Mouse (Mus musculus): ENCODE measurements at regions not wholly inside any gene's neighbourhood (a gene's known extent, or its start where the extent isn't known, plus 50 kb on each side); places are given as distances from the start of the nearest gene placed in this dataset.

- DNase-seq = no peak
These were observed 343.2 kb upstream of the Fam98a start for GRCm38 (mm10) chr17:75894934-75895333.

GRCm38 (mm10) chr17:75893559-75893958 lies 341.8 kb upstream of the Fam98a start:
- no peak for DNase-seq

GRCm38 (mm10) chr17:75892156-75892555 lies 340.4 kb upstream of the Fam98a start:
- no peak for DNase-seq

GRCm38 (mm10) chr17:75891564-75891963 lies 339.8 kb upstream of the Fam98a start:
- DNase-seq = no peak

- no peak for DNase-seq
These were observed 326.1 kb upstream of the Fam98a start for GRCm38 (mm10) chr17:75877848-75878247.

GRCm38 (mm10) chr17:75876895-75877294 lies 325.1 kb upstream of the Fam98a start:
- no peak for DNase-seq

- DNase-seq = no peak
These were observed 322.8 kb upstream of the Fam98a start for GRCm38 (mm10) chr17:75874535-75874934.

- DNase-seq = no peak
These were observed 318.7 kb upstream of the Fam98a start for GRCm38 (mm10) chr17:75870492-75870891.

GRCm38 (mm10) chr17:75857015-75857414 lies 305.3 kb upstream of the Fam98a start:
- no peak for DNase-seq

- no peak for DNase-seq
These were observed 264.4 kb upstream of the Fam98a start for GRCm38 (mm10) chr17:75815997-75816626.

GRCm38 (mm10) chr17:75812163-75812562 lies 260.4 kb upstream of the Fam98a start:
- no peak for DNase-seq

GRCm38 (mm10) chr17:75808524-75809326 lies 257.0 kb upstream of the Fam98a start:
- no peak for DNase-seq

GRCm38 (mm10) chr17:75808025-75808424 lies 256.3 kb upstream of the Fam98a start:
- DNase-seq = no peak

GRCm38 (mm10) chr17:75804358-75804757 lies 252.6 kb upstream of the Fam98a start:
- DNase-seq = no peak

- no peak for DNase-seq
These were observed 244.6 kb upstream of the Fam98a start for GRCm38 (mm10) chr17:75796380-75796779.

GRCm38 (mm10) chr17:75795772-75796171 lies 244.0 kb upstream of the Fam98a start:
- no peak for DNase-seq

- DNase-seq = no peak
These were observed 228.0 kb upstream of the Fam98a start for GRCm38 (mm10) chr17:75779770-75780169.

GRCm38 (mm10) chr17:75776611-75777010 lies 224.9 kb upstream of the Fam98a start:
- DNase-seq = no peak

GRCm38 (mm10) chr17:75775518-75775917 lies 223.8 kb upstream of the Fam98a start:
- no peak for DNase-seq

- no peak for DNase-seq
These were observed 221.1 kb upstream of the Fam98a start for GRCm38 (mm10) chr17:75772861-75773260.

- no peak for DNase-seq
These were observed 216.9 kb upstream of the Fam98a start for GRCm38 (mm10) chr17:75768654-75769053.

- no peak for DNase-seq
These were observed 211.6 kb upstream of the Fam98a start for GRCm38 (mm10) chr17:75763391-75763790.

- DNase-seq = no peak
These were observed 204.7 kb upstream of the Fam98a start for GRCm38 (mm10) chr17:75756487-75756886.

- DNase-seq = no peak
These were observed 164.7 kb upstream of the Fam98a start for GRCm38 (mm10) chr17:75716458-75716857.
